ENCODE assay signal across 7 mouse cellular contexts in the genomic region with DNA sequence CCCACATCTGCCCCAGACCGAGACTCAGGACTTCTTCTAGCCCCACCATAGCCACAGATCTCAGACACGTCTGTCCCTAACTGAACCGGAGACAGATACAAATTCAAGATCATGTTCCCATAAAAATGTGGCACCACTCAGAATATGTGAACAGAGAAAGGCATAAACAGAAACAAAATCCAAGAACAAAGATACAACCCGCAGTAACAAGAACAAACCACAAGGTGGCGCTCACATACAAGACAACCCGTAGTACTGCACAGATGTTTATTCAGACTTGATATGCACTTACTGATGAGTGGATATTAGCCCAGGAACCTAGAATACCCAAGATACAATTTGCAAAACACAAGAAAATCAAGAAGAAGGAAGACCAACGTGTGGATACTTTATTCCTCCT.
DNase-seq lines count a peak whose midpoint lies in the region; ATAC-seq and TF ChIP-seq lines count a peak whose summit lies in the region.

No protein-coding gene starts in this region.

- DNase-seq in spleen, adult 2 months (ENCODE audit: low read depth in 1 of 2, low spot score in 2 of 2), result peak; percentile 2 to 7
- DNase-seq in spleen, adult 12 weeks (ENCODE audit: low spot score), result no peak
- DNase-seq in ZHBTc4 (ENCODE audit: low read depth, low spot score), result peak; percentile 48
- peak; percentile 63 for DNase-seq in embryo, embryonic 10.5 days (ENCODE audit: low spot score)
- DNase-seq in hindlimb bud, embryonic 11.5 days (ENCODE audit: extremely low spot score, low read depth, low spot score), result peak; percentile 16
- DNase-seq in limb, embryonic 11.5 days (ENCODE audit: low spot score), result peak; percentile 59
- peak; percentile 59 for DNase-seq in retina, postnatal 1 day

- ATAC-seq in limb, embryonic 11.5 days (ENCODE audit: insufficient number of reproducible peaks, low FRiP score, low TSS enrichment, low read depth), result no peak

- no peaks in the 10 kb centered on the region for H3K36me3 ChIP-seq in spleen, adult 2 months (ENCODE audit: control insufficient read depth, insufficient read depth, low read length)
- H3K36me3 ChIP-seq in limb, embryonic 11.5 days (ENCODE audit: control insufficient read depth, insufficient read depth, low read length), result no peaks in the 10 kb centered on the region

- H3K4me3 ChIP-seq in spleen, adult 2 months (ENCODE audit: extremely low read depth, insufficient read depth, insufficient read length), result no peak overlapping the region
- no peak overlapping the region for H3K4me3 ChIP-seq in limb, embryonic 11.5 days (ENCODE audit: low read depth, low read length)

- no peak for TF ChIP-seq CTCF in spleen, adult 2 months (IDR thresholded peaks at IDR 0.05; ENCODE audit: extremely low read depth, insufficient read depth, insufficient read length, insufficient replicate concordance)

- no peak for TF ChIP-seq POLR2A in spleen, adult 2 months (IDR thresholded peaks at IDR 0.05; ENCODE audit: low read depth, low read length)

- WGBS in spleen, adult 2 months, result 18% methylated on average over 7 of the region's 7 CpGs
- WGBS in limb, embryonic 11.5 days, result 23% methylated on average over 7 of the region's 7 CpGs

- no peak overlapping the region for H3K4me2 ChIP-seq in limb, embryonic 11.5 days (ENCODE audit: low read depth, severe bottlenecking)

- no peak overlapping the region for H3K9ac ChIP-seq in limb, embryonic 11.5 days (ENCODE audit: low read length)

- no peaks in the 10 kb centered on the region for H3K27me3 ChIP-seq in spleen, adult 2 months (ENCODE audit: control insufficient read depth, insufficient read depth, low read length)
- no peaks in the 10 kb centered on the region for H3K27me3 ChIP-seq in limb, embryonic 11.5 days (ENCODE audit: control insufficient read depth, insufficient read depth, low read length)

- no peak overlapping the region for H3K27ac ChIP-seq in spleen, adult 2 months (ENCODE audit: insufficient read depth, low read length)
- H3K27ac ChIP-seq in limb, embryonic 11.5 days (replicated peaks; ENCODE audit: low read depth, low read length), result no peak overlapping the region

- no peaks in the 10 kb centered on the region for H3K4me1 ChIP-seq in spleen, adult 2 months (ENCODE audit: control insufficient read depth, insufficient read depth, insufficient read length)
- no peaks in the 10 kb centered on the region for H3K4me1 ChIP-seq in limb, embryonic 11.5 days (ENCODE audit: control insufficient read depth, insufficient read depth, low read length)

- no peaks in the 10 kb centered on the region for H3K9me3 ChIP-seq in limb, embryonic 11.5 days (ENCODE audit: control insufficient read depth, low read length)
